Mouse (Mus musculus) neutrophil, adult 5-6 weeks (primary cell): ENCODE data around the gene Phlda3. TPM values are rescaled to one million over a fixed set of nuclear protein-coding genes. Genes with fewer than 3 reads are reported as not detected.

ENCODE experiments used
- ATAC-seq: fragments of 151-379, 151-347 bp; 2 replicates; pipeline ENCODE4 v1.8.0; 2017; ENCODE audit warnings: mild to moderate bottlenecking, moderate TSS enrichment; ENCODE audit not compliant: insufficient number of reproducible peaks, poor library complexity, low FRiP score, severe bottlenecking; ENCODE audit errors: extremely low read depth
- total RNA-seq: library from RNA; stranded (forward); fragments of 200-1000 nt; gene quantifications from 2 replicates; pipeline ENCODE4 v1.2.3, GENCODE M21; 2017

Phlda3 gene
- 0.47 TPM in 1 of 2 replicates, not detected in the other for total RNA-seq

GRCm38 (mm10) chr1:135765645-135766591, at the start of gene Phlda3:
Gene Phlda3 (plus strand): TSS chr1:135766119.
- no peak for ATAC-seq

GRCm38 (mm10) chr1:135719486-135719885, 46.4 kb upstream of the Phlda3 start:
- peak; percentile 79; the same call in 1 of the 2 replicates for ATAC-seq

GRCm38 (mm10) chr1:135719983-135720382, 45.9 kb upstream of the Phlda3 start, which contains the start of gene Csrp1:
Gene Csrp1 (plus strand): TSS chr1:135720061.
- no peak for ATAC-seq

DNA sequence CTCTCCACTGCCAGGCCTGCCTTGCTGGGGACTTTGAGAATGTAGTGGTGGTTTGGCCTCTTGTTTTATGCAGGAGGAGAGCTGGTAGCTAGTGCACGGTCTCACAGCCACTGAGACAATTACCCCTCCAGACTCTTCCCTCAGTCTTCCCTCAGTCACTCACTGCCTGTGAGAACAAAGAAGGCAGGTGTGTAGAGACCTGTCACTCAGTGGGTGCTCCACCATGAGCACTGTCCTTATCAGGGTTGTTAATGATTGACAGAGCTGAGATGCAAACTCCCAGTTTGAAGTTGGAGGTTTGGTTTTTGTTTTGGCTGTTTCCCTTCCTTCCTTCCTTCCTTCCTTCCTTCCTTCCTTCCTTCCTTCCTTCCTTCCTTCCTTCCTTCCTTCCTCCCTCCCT, 42.9 kb upstream of the Phlda3 start:
- ATAC-seq: no peak

DNA sequence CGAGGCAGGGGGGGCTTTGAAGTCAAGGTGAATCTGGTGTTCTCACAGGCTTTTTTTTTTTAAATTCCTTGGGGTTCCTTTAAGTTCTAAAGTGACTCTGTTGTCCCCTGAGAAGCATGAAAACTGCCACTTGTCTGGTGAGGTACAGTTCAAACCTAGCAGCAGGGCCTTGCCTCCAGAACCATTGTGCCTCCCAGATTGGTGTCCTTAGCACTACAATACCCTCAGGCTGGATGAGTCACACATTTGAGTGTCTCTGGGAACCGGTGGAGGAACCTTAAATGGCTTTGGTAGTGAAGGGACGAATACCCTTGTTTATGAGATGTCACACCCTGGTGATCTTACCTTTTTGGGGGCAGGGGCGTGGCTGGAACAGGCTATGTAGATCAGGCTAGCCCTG, 41.8 kb upstream of the Phlda3 start:
- ATAC-seq: no peak

DNA sequence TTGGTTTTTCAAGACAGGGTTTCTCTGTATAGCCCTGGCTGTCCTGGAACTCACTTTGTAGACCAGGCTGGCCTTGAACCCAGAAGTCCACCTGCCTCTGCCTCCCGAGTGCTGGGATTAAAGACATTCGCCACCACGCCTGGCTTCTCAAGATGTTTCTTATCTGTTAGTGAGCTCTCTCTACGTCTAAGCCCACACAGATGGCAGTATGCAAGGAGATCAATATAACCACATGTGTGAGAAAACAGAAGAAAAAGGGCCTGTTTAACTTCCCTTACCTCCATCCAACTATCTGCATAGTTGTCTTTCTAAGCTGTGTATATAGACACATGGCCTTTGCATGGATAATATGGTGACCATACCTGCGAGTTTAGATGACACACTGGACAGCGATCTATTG, 40.6 kb upstream of the Phlda3 start:
- ATAC-seq: no peak

- ATAC-seq: peak; percentile 60
Observed at GRCm38 (mm10) chr1:135725936-135726335, 40.0 kb upstream of the Phlda3 start.

GRCm38 (mm10) chr1:135728631-135729366, 37.1 kb upstream of the Phlda3 start:
- ATAC-seq: peak; percentile 84

DNA sequence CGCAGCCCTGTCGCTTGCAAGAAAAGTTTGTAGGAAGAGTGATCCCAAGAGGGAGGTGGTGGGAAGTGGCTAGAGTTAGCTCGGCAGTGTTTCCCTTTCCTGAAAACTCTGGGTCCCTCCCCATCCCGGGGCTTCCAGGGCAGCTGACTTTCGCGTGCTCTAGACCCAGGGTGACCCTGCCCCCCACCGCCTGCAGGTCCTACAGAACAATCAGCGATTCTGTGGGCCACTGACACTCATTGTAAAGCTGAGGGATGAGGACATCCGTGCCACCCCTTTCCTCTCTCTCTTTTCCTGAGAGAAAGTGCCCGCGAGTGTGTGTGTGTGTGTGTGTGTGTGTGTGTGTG, 36.6 kb upstream of the Phlda3 start:
- ATAC-seq: no peak

DNA sequence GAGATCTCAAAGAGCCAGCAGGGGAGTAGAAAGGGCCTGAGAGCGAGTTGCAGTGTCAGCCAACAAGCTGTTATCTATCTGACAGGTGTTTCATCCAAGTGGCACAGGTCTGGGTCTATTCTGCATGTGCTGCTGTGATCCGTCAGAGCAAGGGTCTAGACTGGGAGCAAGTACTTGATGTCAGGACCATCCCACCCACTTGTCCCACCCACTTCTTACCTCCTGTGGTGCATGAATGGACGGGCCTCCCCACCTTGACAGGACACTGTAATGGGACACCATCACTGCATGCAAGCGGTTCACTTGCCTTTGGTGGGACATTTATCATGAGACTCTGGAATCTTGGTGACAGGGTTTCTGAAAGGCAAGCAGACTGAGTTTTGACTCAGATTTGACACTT, 36.1 kb upstream of the Phlda3 start:
- no peak for ATAC-seq

GRCm38 (mm10) chr1:135730296-135730695, 35.6 kb upstream of the Phlda3 start:
- ATAC-seq: no peak

DNA sequence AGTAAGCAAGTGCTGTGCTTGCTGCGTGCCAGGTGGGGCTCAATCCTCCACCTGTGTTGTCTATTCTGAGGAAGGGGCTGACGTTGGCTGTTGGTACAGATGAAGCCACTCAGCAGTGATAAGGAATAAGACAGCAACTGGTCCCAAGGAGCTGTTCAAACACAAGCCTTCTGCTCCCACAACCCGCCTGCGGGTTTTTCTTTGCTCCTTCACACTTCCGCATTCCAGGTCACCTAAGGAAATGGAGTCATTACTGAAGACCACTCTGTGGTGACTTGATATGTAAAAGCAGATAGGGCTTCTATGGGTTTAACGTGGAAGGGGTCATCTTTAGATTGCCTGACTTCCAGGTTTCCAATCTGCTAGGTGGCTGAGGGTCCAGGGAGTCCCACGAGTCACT, 34.5 kb upstream of the Phlda3 start:
- ATAC-seq: no peak

DNA sequence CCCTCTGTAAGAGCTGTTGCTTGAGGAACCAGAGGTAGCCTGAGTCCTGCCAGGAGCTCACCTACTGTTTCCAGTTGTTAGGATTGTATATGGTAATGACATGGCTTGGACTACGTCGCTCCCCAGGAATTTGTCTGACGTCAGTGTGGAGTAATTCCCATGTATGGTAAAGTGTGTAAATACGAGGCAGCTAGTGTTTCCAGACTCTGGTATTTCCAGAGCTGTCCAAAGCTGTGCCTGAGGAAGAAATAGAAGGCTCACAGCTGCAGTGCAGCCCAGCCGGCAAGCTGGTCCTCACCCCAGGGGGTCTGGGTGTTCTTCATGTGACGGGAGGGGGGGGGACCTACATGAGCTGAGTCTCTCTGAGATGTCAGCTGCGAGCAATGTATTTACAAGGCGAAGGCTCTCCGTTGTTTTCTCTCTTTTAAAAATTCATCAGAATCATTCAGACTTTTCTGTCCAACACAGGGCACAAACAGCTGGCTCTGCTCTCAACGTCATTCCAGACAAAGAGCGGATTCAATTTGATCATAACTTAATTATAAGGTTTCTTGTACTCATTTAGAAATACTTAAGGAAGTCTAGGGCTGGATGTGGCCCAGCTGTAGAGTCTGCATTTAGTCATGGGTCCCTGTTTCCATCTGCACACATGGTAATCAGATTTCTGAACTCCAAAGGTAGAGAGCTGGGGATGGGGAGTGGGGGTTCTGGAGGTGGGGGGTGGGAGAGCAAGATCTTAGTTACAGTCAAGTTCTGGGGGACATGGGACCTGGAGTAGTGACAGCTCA, 33.8 kb upstream of the Phlda3 start:
- ATAC-seq: no peak

DNA sequence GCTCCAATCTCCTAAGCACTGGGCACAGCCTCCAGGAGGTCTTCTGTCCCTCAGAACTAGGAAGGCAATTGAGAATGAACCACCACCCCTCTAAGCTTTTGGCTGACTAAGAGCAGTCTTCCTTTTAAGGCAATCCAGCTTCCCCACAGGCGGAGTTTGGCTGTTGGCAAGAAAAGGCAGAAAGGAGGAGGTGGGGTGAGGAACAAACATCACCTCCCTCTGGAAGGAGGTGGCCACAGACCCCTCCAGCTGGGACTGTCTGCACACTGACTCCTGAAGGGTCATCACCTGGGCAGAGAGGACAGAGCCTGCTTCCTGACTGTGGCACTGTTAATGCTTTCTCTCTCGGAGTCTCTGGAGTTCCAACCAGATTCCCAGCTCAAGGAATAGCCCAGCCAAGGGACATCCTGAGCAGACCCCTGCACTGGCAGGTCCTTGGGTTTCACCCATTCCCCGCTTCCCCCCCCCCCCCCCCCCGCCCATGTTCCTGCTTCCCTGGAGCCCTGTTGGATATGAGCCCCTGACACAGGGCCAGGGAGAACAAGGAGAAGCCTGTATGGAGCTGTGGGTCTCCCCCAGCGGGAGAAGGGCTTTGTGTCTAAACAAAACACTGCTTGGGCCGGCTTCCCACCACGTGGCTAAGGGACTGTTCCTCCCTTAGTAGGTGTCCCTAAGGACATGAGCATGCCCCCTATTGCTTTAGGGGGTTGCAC, 31.5 kb upstream of the Phlda3 start:
- no peak for ATAC-seq

DNA sequence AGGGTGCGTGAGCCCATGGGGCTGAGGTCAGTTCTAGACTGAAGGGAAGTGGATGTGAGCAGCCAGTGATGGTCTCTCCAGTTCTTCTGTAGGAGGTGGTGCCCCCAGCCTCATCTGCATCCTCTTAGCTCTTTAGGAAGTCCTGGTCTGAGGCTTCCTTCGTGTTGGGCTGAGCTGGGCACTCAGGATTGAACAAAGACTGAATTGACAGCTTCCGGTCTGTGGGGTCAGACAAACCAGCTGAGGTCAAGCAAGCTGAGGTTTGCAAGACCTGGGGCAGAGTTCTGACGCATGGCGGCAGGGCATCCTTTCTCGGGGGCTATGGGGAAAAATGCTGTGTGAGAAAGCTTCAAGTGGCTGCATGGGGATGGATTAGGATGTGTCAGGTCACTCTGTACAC, 30.5 kb upstream of the Phlda3 start:
- ATAC-seq: no peak

DNA sequence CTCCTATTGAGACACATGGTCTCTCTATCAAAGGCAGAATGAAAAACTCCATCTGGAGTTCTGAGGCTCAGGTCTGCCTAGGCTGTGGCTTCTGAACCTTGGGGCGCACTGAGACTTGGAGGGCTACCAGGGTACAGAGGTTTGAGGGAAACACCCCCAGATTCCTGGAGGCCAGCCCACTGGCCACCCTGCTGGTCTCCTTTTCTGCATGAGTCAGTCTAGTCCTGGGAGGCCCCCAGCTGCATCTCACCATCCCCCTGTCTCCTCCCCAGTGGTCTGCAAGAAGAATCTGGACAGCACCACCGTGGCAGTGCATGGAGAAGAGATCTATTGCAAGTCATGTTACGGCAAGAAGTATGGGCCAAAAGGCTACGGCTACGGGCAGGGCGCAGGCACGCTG, 20.9 kb upstream of the Phlda3 start:
- ATAC-seq: no peak

DNA sequence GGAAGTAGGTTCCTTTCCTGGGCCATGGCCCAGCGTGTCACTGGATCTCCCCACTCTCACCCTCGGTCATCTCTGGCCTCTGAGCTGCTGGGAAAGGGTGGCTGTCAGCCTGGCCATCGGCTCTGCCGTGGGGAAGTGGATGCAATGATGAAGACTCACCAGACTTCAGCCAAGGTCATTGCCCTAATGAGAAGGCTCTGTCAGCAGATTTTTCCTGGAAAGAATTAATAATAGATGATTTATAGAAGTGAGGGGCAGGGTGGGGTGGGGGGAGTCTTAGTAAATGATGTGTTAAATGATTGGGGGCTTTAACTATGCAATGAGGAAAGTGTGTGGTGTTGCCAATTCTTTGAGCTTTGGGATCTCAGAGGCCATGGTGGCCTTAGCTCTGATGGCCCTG, 19.7 kb upstream of the Phlda3 start:
- ATAC-seq: no peak

DNA sequence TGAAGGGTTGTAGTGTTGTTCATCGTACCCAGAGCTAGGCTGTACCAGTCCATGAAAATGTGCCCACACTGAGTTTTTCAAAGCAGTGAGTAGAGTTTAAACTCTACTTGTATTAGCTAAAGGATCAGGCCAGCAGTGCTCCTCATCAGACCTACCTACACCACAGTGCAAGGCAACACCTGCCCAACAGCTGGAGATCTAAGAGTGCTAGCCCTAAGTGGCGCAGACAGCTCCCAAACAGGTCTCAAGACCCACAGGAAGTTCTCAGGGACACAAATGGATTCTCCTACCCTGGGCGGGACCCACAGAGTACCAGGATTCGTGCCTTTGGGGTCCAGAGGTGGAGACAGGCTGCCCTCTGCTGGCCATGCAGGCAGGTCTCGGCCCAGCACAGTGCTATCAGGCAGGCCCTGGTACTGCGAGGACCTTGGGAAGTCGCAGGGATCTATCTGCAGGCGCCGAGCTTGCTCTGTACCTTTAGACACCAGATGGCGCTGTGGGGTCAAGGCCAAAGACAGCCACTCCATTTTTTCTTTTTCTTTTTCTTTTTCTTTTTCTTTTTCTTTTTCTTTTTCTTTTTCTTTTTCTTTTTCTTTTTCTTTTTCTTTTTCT, 13.1 kb upstream of the Phlda3 start:
- peak; percentile 91 for ATAC-seq
